Mouse (Mus musculus): Measurements from ENCODE around the gene Dnase2b. TPM values are rescaled to one million over a fixed set of nuclear protein-coding genes. Genes with fewer than 3 reads are reported as not detected.

Dnase2b gene
- total RNA-seq, 2 experiments from 2014 or later, result not detected

- no peak for DNase-seq (ENCODE audit: low spot score)
- intact Hi-C loops (cut with DNase I), result no loop called here
These were observed 2.5 kb upstream of the Dnase2b start for GRCm38 (mm10) chr3:146617946-146618345.

- DNase-seq (ENCODE audit: low spot score), result no peak
- intact Hi-C loops (cut with DNase I), result no loop called here
These were observed 1.3 kb upstream of the Dnase2b start for GRCm38 (mm10) chr3:146616533-146617283.

GRCm38 (mm10) chr3:146611821-146612220 is 3.6 kb downstream of the Dnase2b start:
- intact Hi-C loops (cut with DNase I), result no loop called here
- no peak for DNase-seq (ENCODE audit: low spot score)

GRCm38 (mm10) chr3:146611261-146611660 is 4.1 kb downstream of the Dnase2b start:
- no peak for DNase-seq (ENCODE audit: low spot score)
- intact Hi-C loops (cut with DNase I), result no loop called here

- DNase-seq (ENCODE audit: low spot score), result no peak
- intact Hi-C loops (cut with DNase I), result no loop called here
These were observed 5.1 kb downstream of the Dnase2b start for GRCm38 (mm10) chr3:146610322-146610721.

- no peak for DNase-seq (ENCODE audit: low spot score)
- intact Hi-C loops (cut with DNase I), result no loop called here
These were observed 8.0 kb downstream of the Dnase2b start for GRCm38 (mm10) chr3:146607368-146607767.

GRCm38 (mm10) chr3:146604647-146605046 is 10.7 kb downstream of the Dnase2b start:
- DNase-seq (ENCODE audit: low spot score), result no peak
- intact Hi-C loops (cut with DNase I), result no loop called here

- DNase-seq (ENCODE audit: low spot score), result no peak
- intact Hi-C loops (cut with DNase I), result no loop called here
These were observed 12.9 kb downstream of the Dnase2b start for GRCm38 (mm10) chr3:146602531-146602930.

- no peak for DNase-seq (ENCODE audit: low spot score)
These were observed 14.2 kb downstream of the Dnase2b start for GRCm38 (mm10) chr3:146601205-146601604.

GRCm38 (mm10) chr3:146599198-146599900 is 16.0 kb downstream of the Dnase2b start:
- intact Hi-C loops (cut with DNase I), result no loop called here
- DNase-seq (ENCODE audit: low spot score), result no peak

More at GRCm38 (mm10) chr3:146601205-146601604, 14.2 kb downstream of the Dnase2b start:
- intact Hi-C loops (cut with DNase I), result no loop called here

GRCm38 (mm10) chr3:146598411-146598810 is 17.0 kb downstream of the Dnase2b start:
- intact Hi-C loops (cut with DNase I), result no loop called here
- DNase-seq (ENCODE audit: low spot score), result no peak

GRCm38 (mm10) chr3:146596864-146597263 is 18.5 kb downstream of the Dnase2b start:
- DNase-seq (ENCODE audit: low spot score), result no peak
- intact Hi-C loops (cut with DNase I), result no loop called here

GRCm38 (mm10) chr3:146596387-146596786 is 19.0 kb downstream of the Dnase2b start:
- DNase-seq (ENCODE audit: low spot score), result no peak
- intact Hi-C loops (cut with DNase I), result no loop called here

GRCm38 (mm10) chr3:146595440-146595839 is 20.0 kb downstream of the Dnase2b start:
- intact Hi-C loops (cut with DNase I), result no loop called here
- no peak for DNase-seq (ENCODE audit: low spot score)

GRCm38 (mm10) chr3:146591601-146592000 is 23.8 kb downstream of the Dnase2b start:
- intact Hi-C loops (cut with DNase I), result no loop called here
- no peak for DNase-seq (ENCODE audit: low spot score)

GRCm38 (mm10) chr3:146591159-146591558 is 24.2 kb downstream of the Dnase2b start:
- intact Hi-C loops (cut with DNase I), result no loop called here
- no peak for DNase-seq (ENCODE audit: low spot score)

GRCm38 (mm10) chr3:146589523-146589922 is 25.9 kb downstream of the Dnase2b start:
- DNase-seq (ENCODE audit: low spot score), result no peak
- intact Hi-C loops (cut with DNase I), result no loop called here

- no peak for DNase-seq (ENCODE audit: low spot score)
- intact Hi-C loops (cut with DNase I), result no loop called here
These were observed 28.8 kb downstream of the Dnase2b start for GRCm38 (mm10) chr3:146586616-146587015.

- intact Hi-C loops (cut with DNase I), result no loop called here
These were observed 31.5 kb downstream of the Dnase2b start for GRCm38 (mm10) chr3:146583908-146584307.

GRCm38 (mm10) chr3:146583478-146583877 is 31.9 kb downstream of the Dnase2b start:
- no peak for DNase-seq (ENCODE audit: low spot score)
- intact Hi-C loops (cut with DNase I), result no loop called here

More at GRCm38 (mm10) chr3:146583908-146584307, 31.5 kb downstream of the Dnase2b start:
- DNase-seq (ENCODE audit: low spot score), result no peak

- DNase-seq (ENCODE audit: low spot score), result no peak
- intact Hi-C loops (cut with DNase I), result no loop called here
These were observed 35.2 kb downstream of the Dnase2b start for GRCm38 (mm10) chr3:146580039-146580729.

Data from heart, postnatal 25 days (tissue).